Mouse (Mus musculus) hematopoietic stem cell, adult 5-6 weeks (primary cell): Measurements from ENCODE around the gene Hist1h2ae. TPM values are rescaled to one million over a fixed set of nuclear protein-coding genes. Genes with fewer than 3 reads are reported as not detected.
"Not testable (repeated sequence)": the region's sequence is repeated elsewhere in the genome, so short reads cannot be mapped to it uniquely, and the experiment has no call there.

Experiments used
- ATAC-seq, 2 experiments: fragments of 125-278 bp in 1 of 2; replicated peaks in 1 of 2; 2 replicates each; pipeline ENCODE4 v1.8.0; 2016 to 2017; ENCODE audit warnings: inconsistent platforms in 2 of 2, mild to moderate bottlenecking in 2 of 2, moderate number of reproducible peaks in 2 of 2, low read depth in 1 of 2, moderate TSS enrichment in 1 of 2; ENCODE audit not compliant: low FRiP score in 2 of 2, poor library complexity in 2 of 2, severe bottlenecking in 2 of 2, insufficient read depth in 1 of 2, low TSS enrichment in 1 of 2
- total RNA-seq: library from RNA; stranded (forward); fragments of 172-1452, 232-1000 nt; gene quantifications from 2 replicates; pipeline ENCODE4 v1.2.3, GENCODE M21; 2017

Gene Hist1h2ae
- total RNA-seq, 1 experiment from 2014 or later: 87.5 TPM

GRCm38 (mm10) chr13:23586099-23586939 is 15.3 kb upstream of the Hist1h2ae start:
- no peak for ATAC-seq

GRCm38 (mm10) chr13:23585442-23586098 is 14.6 kb upstream of the Hist1h2ae start:
- ATAC-seq: peak; percentile 79

- 0 out of 4 replicates have a peak, but pooled peaks of 1 of the 2 experiments have one; percentile 22 for ATAC-seq
Measured at GRCm38 (mm10) chr13:23585029-23585441, 14.0 kb upstream of the Hist1h2ae start.

GRCm38 (mm10) chr13:23584331-23584730 is 13.3 kb upstream of the Hist1h2ae start:
- no peak for ATAC-seq

GRCm38 (mm10) chr13:23583387-23584068 is 12.5 kb upstream of the Hist1h2ae start:
- ATAC-seq: no peak

- no peak for ATAC-seq
Measured at GRCm38 (mm10) chr13:23582219-23583056, 11.4 kb upstream of the Hist1h2ae start.

GRCm38 (mm10) chr13:23581408-23582218 is 10.6 kb upstream of the Hist1h2ae start, which contains the start of gene Hist1h4d:
Gene Hist1h4d, plus strand, starts transcription at chr13:23581598.
- ATAC-seq: peak; percentile 81 to 83

GRCm38 (mm10) chr13:23577835-23578234 is 6.8 kb upstream of the Hist1h2ae start:
- no peak for ATAC-seq

GRCm38 (mm10) chr13:23576906-23577639 is 6.1 kb upstream of the Hist1h2ae start:
- no peak for ATAC-seq

- ATAC-seq: no peak
Measured at GRCm38 (mm10) chr13:23576351-23576881, 5.4 kb upstream of the Hist1h2ae start.

- ATAC-seq: not testable (repeated sequence)
Measured at GRCm38 (mm10) chr13:23575864-23576313, 4.9 kb upstream of the Hist1h2ae start.

GRCm38 (mm10) chr13:23575271-23575851 is 4.3 kb upstream of the Hist1h2ae start, which contains the start of gene Hist1h3d:
Gene Hist1h3d, plus strand, starts transcription at chr13:23575763.
- peak; percentile 35 to 47; a peak in 3 of 4 replicates for ATAC-seq

GRCm38 (mm10) chr13:23574546-23575170 is 3.6 kb upstream of the Hist1h2ae start:
- not testable (repeated sequence) for ATAC-seq

GRCm38 (mm10) chr13:23573898-23574524 is 3.0 kb upstream of the Hist1h2ae start, which contains the start of the genes Hist1h2bf and Hist1h2ad:
Gene Hist1h2bf, minus strand, starts transcription at chr13:23574196.
Gene Hist1h2ad, plus strand, starts transcription at chr13:23574381.
- ATAC-seq: peak; percentile 82 to 83
